Mouse (Mus musculus): ENCODE data around the gene Fah. TPM values are rescaled to one million over a fixed set of nuclear protein-coding genes. Genes with fewer than 3 reads are reported as not detected.

Fah gene
- polyA plus RNA-seq, 1 experiment from 2014 or later, result 1.4 TPM

- H3K4me3 ChIP-seq, result no peak overlapping the region
- H3K36me3 ChIP-seq, result no peaks in the 10 kb centered on the region
- WGBS, result 95% methylated on average over 2 of the region's 2 CpGs
- H3K27me3 ChIP-seq (ENCODE audit: low read depth, poor library complexity, severe bottlenecking), result no peaks in the 10 kb centered on the region
- DNase-seq (ENCODE audit: low spot score), result no peak
- no peak overlapping the region for H3K27ac ChIP-seq
- no peaks in the 10 kb centered on the region for H3K9me3 ChIP-seq (replicated peaks)
- H3K4me1 ChIP-seq, result no peaks in the 10 kb centered on the region
These were observed 15.9 kb downstream of the Fah start for GRCm38 (mm10) chr7:84590622-84591021.

- Histone ChIP-seq H3K27ac (no peak overlapping the region), H3K4me1 (no peaks in the 10 kb centered on the region), H3K4me3 (no peak overlapping the region), H3K9me3 (replicated peaks) (no peaks in the 10 kb centered on the region), H3K36me3 (no peaks in the 10 kb centered on the region), H3K27me3 (ENCODE audit: low read depth, poor library complexity, severe bottlenecking) (no peaks in the 10 kb centered on the region)
- WGBS, result 92% methylated on average over 5 of the region's 5 CpGs
- DNase-seq (ENCODE audit: low spot score), result no peak
These were observed 19.3 kb downstream of the Fah start for GRCm38 (mm10) chr7:84587101-84587783.

- Histone ChIP-seq H3K4me3 (no peak overlapping the region), H3K27ac (no peak overlapping the region), H3K9me3 (replicated peaks) (no peaks in the 10 kb centered on the region), H3K4me1 (no peaks in the 10 kb centered on the region), H3K27me3 (ENCODE audit: low read depth, poor library complexity, severe bottlenecking) (no peaks in the 10 kb centered on the region), H3K36me3 (no peaks in the 10 kb centered on the region)
- 93% methylated on average over 3 of the region's 3 CpGs for WGBS
- DNase-seq (ENCODE audit: low spot score), result no peak
These were observed 20.0 kb downstream of the Fah start for GRCm38 (mm10) chr7:84586360-84587100.

GRCm38 (mm10) chr7:84585086-84585485 lies 21.4 kb downstream of the Fah start:
- WGBS, result 94% methylated on average over 4 of the region's 4 CpGs
- H3K36me3 ChIP-seq, result no peaks in the 10 kb centered on the region
- no peaks in the 10 kb centered on the region for H3K9me3 ChIP-seq (replicated peaks)
- DNase-seq (ENCODE audit: low spot score), result no peak
- H3K27ac ChIP-seq, result no peak overlapping the region
- H3K27me3 ChIP-seq (ENCODE audit: low read depth, poor library complexity, severe bottlenecking), result no peaks in the 10 kb centered on the region
- no peaks in the 10 kb centered on the region for H3K4me1 ChIP-seq
- H3K4me3 ChIP-seq, result no peak overlapping the region

GRCm38 (mm10) chr7:84579769-84580168 lies 26.8 kb downstream of the Fah start:
- WGBS, result 95% methylated on average over 1 of the region's 1 CpGs

GRCm38 (mm10) chr7:84578841-84579240 lies 27.7 kb downstream of the Fah start:
- H3K4me1 ChIP-seq, result no peaks in the 10 kb centered on the region
- no peaks in the 10 kb centered on the region for H3K9me3 ChIP-seq (replicated peaks)
- H3K36me3 ChIP-seq, result no peaks in the 10 kb centered on the region
- DNase-seq (ENCODE audit: low spot score), result no peak
- 83% methylated on average over 1 of the region's 1 CpGs for WGBS
- H3K27me3 ChIP-seq (ENCODE audit: low read depth, poor library complexity, severe bottlenecking), result no peaks in the 10 kb centered on the region
- H3K27ac ChIP-seq, result no peak overlapping the region
- H3K4me3 ChIP-seq, result no peak overlapping the region

More at GRCm38 (mm10) chr7:84579769-84580168, 26.8 kb downstream of the Fah start:
- Histone ChIP-seq H3K27me3 (ENCODE audit: low read depth, poor library complexity, severe bottlenecking) (no peaks in the 10 kb centered on the region), H3K4me3 (no peak overlapping the region), H3K4me1 (no peaks in the 10 kb centered on the region), H3K9me3 (replicated peaks) (no peaks in the 10 kb centered on the region), H3K36me3 (no peaks in the 10 kb centered on the region), H3K27ac (no peak overlapping the region)
- DNase-seq (ENCODE audit: low spot score), result no peak

- 76% methylated on average over 2 of the region's 2 CpGs for WGBS
- Histone ChIP-seq H3K4me1 (no peaks in the 10 kb centered on the region), H3K27me3 (ENCODE audit: low read depth, poor library complexity, severe bottlenecking) (no peaks in the 10 kb centered on the region), H3K36me3 (no peaks in the 10 kb centered on the region), H3K4me3 (no peak overlapping the region), H3K9me3 (replicated peaks) (no peaks in the 10 kb centered on the region), H3K27ac (no peak overlapping the region)
- DNase-seq (ENCODE audit: low spot score), result no peak
These were observed 29.5 kb downstream of the Fah start for GRCm38 (mm10) chr7:84577034-84577433.

- DNase-seq (ENCODE audit: low spot score), result no peak
- Histone ChIP-seq H3K27ac (no peak overlapping the region), H3K27me3 (ENCODE audit: low read depth, poor library complexity, severe bottlenecking) (no peaks in the 10 kb centered on the region), H3K9me3 (replicated peaks) (no peaks in the 10 kb centered on the region), H3K4me3 (no peak overlapping the region), H3K4me1 (no peaks in the 10 kb centered on the region), H3K36me3 (no peaks in the 10 kb centered on the region)
- WGBS, result 77% methylated on average over 6 of the region's 6 CpGs
These were observed 40.3 kb downstream of the Fah start for GRCm38 (mm10) chr7:84566200-84566599.

- H3K4me3 ChIP-seq, result no peak overlapping the region
- no peaks in the 10 kb centered on the region for H3K9me3 ChIP-seq (replicated peaks)
- H3K27ac ChIP-seq, result no peak overlapping the region
- WGBS, result 87% methylated on average over 3 of the region's 3 CpGs
- H3K27me3 ChIP-seq (ENCODE audit: low read depth, poor library complexity, severe bottlenecking), result no peaks in the 10 kb centered on the region
- H3K36me3 ChIP-seq, result no peaks in the 10 kb centered on the region
- H3K4me1 ChIP-seq, result no peaks in the 10 kb centered on the region
- DNase-seq (ENCODE audit: low spot score), result no peak
These were observed 42.3 kb downstream of the Fah start for GRCm38 (mm10) chr7:84564236-84564635.

- Histone ChIP-seq H3K4me1 (peaks cover 8% of the 10 kb centered on the region), H3K9me3 (replicated peaks) (no peaks in the 10 kb centered on the region), H3K36me3 (no peaks in the 10 kb centered on the region), H3K4me3 (no peak overlapping the region), H3K27ac (no peak overlapping the region), H3K27me3 (ENCODE audit: low read depth, poor library complexity, severe bottlenecking) (no peaks in the 10 kb centered on the region)
- WGBS, result 90% methylated on average over 1 of the region's 1 CpGs
- no peak for DNase-seq (ENCODE audit: low spot score)
These were observed 46.0 kb downstream of the Fah start for GRCm38 (mm10) chr7:84560500-84560899.

- H3K36me3 ChIP-seq, result no peaks in the 10 kb centered on the region
- WGBS, result 55% methylated on average over 3 of the region's 3 CpGs
- H3K9me3 ChIP-seq (replicated peaks), result no peaks in the 10 kb centered on the region
- peaks cover 8% of the 10 kb centered on the region for H3K4me1 ChIP-seq
- peak overlapping the region; percentile 54; the same call in 1 of the 2 replicates for H3K27ac ChIP-seq
- H3K4me3 ChIP-seq, result no peak overlapping the region
- DNase-seq (ENCODE audit: low spot score), result no peak
- H3K27me3 ChIP-seq (ENCODE audit: low read depth, poor library complexity, severe bottlenecking), result no peaks in the 10 kb centered on the region
These were observed 49.2 kb downstream of the Fah start for GRCm38 (mm10) chr7:84557332-84557731.

- no peak for DNase-seq (ENCODE audit: low spot score)
- 85% methylated on average over 3 of the region's 3 CpGs for WGBS
- Histone ChIP-seq H3K27ac (no peak overlapping the region), H3K4me3 (no peak overlapping the region), H3K9me3 (replicated peaks) (no peaks in the 10 kb centered on the region), H3K27me3 (ENCODE audit: low read depth, poor library complexity, severe bottlenecking) (no peaks in the 10 kb centered on the region), H3K36me3 (no peaks in the 10 kb centered on the region), H3K4me1 (peaks cover 8% of the 10 kb centered on the region)
These were observed 51.2 kb downstream of the Fah start for GRCm38 (mm10) chr7:84555294-84555693.

- 88% methylated on average over 2 of the region's 2 CpGs for WGBS
- Histone ChIP-seq H3K27ac (no peak overlapping the region), H3K36me3 (no peaks in the 10 kb centered on the region), H3K27me3 (ENCODE audit: low read depth, poor library complexity, severe bottlenecking) (no peaks in the 10 kb centered on the region), H3K4me3 (no peak overlapping the region), H3K4me1 (0 out of 2 replicates have a peak, but pooled peaks cover 4% of the 10 kb centered on the region), H3K9me3 (replicated peaks) (no peaks in the 10 kb centered on the region)
- no peak for DNase-seq (ENCODE audit: low spot score)
These were observed 55.0 kb downstream of the Fah start for GRCm38 (mm10) chr7:84551472-84551871.
